Mouse (Mus musculus): Measurements from ENCODE around the gene Zkscan4.

GRCm38 (mm10) chr13:21506221-21506649 lies 27.5 kb downstream of the Zkscan4 start:
- TF ChIP-seq CTCF (conservative IDR thresholded peaks at IDR 0.05; ENCODE audit: insufficient read depth, insufficient read length, low read depth, low read length) (no peak), POLR2A (IDR thresholded peaks at IDR 0.05; ENCODE audit: low read depth, low read length) (no peak)

Data from kidney, adult 2 months (tissue).